Mouse (Mus musculus): ENCODE measurements around the gene Kctd2.

Kctd2 gene

GRCm38 (mm10) chr11:115400630-115401391 lies 19.1 kb upstream of the Kctd2 start:
- DNase-seq (ENCODE audit: low spot score) = no peak

- DNase-seq (ENCODE audit: low spot score) = peak; percentile 88
Observed at GRCm38 (mm10) chr11:115403338-115404124, 16.4 kb upstream of the Kctd2 start, which contains the start of gene Mrpl58. Gene Mrpl58, plus strand, starts transcription at chr11:115403752.

GRCm38 (mm10) chr11:115405723-115406122 lies 14.2 kb upstream of the Kctd2 start:
- no peak for DNase-seq (ENCODE audit: low spot score)

- no peak for DNase-seq (ENCODE audit: low spot score)
Observed at GRCm38 (mm10) chr11:115406858-115407401, 13.0 kb upstream of the Kctd2 start.

- no peak for DNase-seq (ENCODE audit: low spot score)
Observed at GRCm38 (mm10) chr11:115408266-115408920, 11.5 kb upstream of the Kctd2 start.

- no peak for DNase-seq (ENCODE audit: low spot score)
Observed at GRCm38 (mm10) chr11:115409556-115409955, 10.4 kb upstream of the Kctd2 start.

- DNase-seq (ENCODE audit: low spot score) = peak; percentile 79
Observed at GRCm38 (mm10) chr11:115420336-115421190, 635 bp downstream of the Kctd2 start.

GRCm38 (mm10) chr11:115421328-115421727 lies 1.4 kb downstream of the Kctd2 start:
- DNase-seq (ENCODE audit: low spot score) = peak; percentile 53

- DNase-seq (ENCODE audit: low spot score) = no peak
Observed at GRCm38 (mm10) chr11:115421972-115422371, 2.0 kb downstream of the Kctd2 start.

GRCm38 (mm10) chr11:115423091-115423490 lies 3.2 kb downstream of the Kctd2 start:
- no peak for DNase-seq (ENCODE audit: low spot score)

GRCm38 (mm10) chr11:115424666-115425065 lies 4.7 kb downstream of the Kctd2 start:
- no peak for DNase-seq (ENCODE audit: low spot score)

- DNase-seq (ENCODE audit: low spot score) = no peak
Observed at GRCm38 (mm10) chr11:115425671-115426070, 5.7 kb downstream of the Kctd2 start.

- DNase-seq (ENCODE audit: low spot score) = no peak
Observed at GRCm38 (mm10) chr11:115427482-115428331, 7.8 kb downstream of the Kctd2 start.

GRCm38 (mm10) chr11:115429307-115429706 lies 9.4 kb downstream of the Kctd2 start:
- no peak for DNase-seq (ENCODE audit: low spot score)

- DNase-seq (ENCODE audit: low spot score) = no peak
Observed at GRCm38 (mm10) chr11:115430561-115430960, 10.6 kb downstream of the Kctd2 start.

GRCm38 (mm10) chr11:115432814-115433213 lies 12.9 kb downstream of the Kctd2 start:
- DNase-seq (ENCODE audit: low spot score) = no peak

GRCm38 (mm10) chr11:115433342-115433741 lies 13.4 kb downstream of the Kctd2 start:
- no peak for DNase-seq (ENCODE audit: low spot score)

- DNase-seq (ENCODE audit: low spot score) = no peak
Observed at GRCm38 (mm10) chr11:115435596-115436337, 15.8 kb downstream of the Kctd2 start.

- DNase-seq (ENCODE audit: low spot score) = no peak
Observed at GRCm38 (mm10) chr11:115437571-115438122, 17.7 kb downstream of the Kctd2 start.

Measured in testis, postnatal 14 days (tissue).